Mouse (Mus musculus): ENCODE results near the gene Rhox9.
"Not testable (repeated sequence)": the region's sequence is repeated elsewhere in the genome, so short reads cannot be mapped to it uniquely, and the experiment has no call there.

GRCm38 (mm10) chrX:37901670-37902069, at the start of gene Rhox9:
- not testable (repeated sequence) for TF ChIP-seq CTCF (IDR thresholded peaks at IDR 0.05; ENCODE audit: low read depth, low read length); POLR2A (IDR thresholded peaks at IDR 0.05; ENCODE audit: borderline replicate concordance, low read depth, low read length)
